In genomic region chr14:118703363-118703762, GRCm38 (mm10) we compare ENCODE assay signal across 24 mouse cellular contexts. TPM values are rescaled to one million over a fixed set of nuclear protein-coding genes. Genes with fewer than 3 reads are reported as not detected.
DNase-seq lines count a peak whose midpoint lies in the region; ATAC-seq and TF ChIP-seq lines count a peak whose summit lies in the region.
"Had no signal": no experiment of that assay in that cellular context is flagged by ENCODE, and none has a peak within 500 bp of the region (broad histone marks: within the 10 kb centered on the region; RNA-seq: fewer than 3 reads in every experiment).

No protein-coding gene starts in this region.

- no peak for TF ChIP-seq CTCF in kidney, adult 2 months (conservative IDR thresholded peaks at IDR 0.05; ENCODE audit: insufficient read depth, insufficient read length, low read depth, low read length)
- TF ChIP-seq CTCF in E14TG2a.4 (conservative IDR thresholded peaks at IDR 0.05; ENCODE audit: low read length), result no peak

- peaks cover 8% of the 10 kb centered on the region for H3K79me2 ChIP-seq in myocyte (ENCODE audit: control insufficient read depth, insufficient read depth)

- H3ac ChIP-seq in myocyte (ENCODE audit: control insufficient read depth, insufficient read length), result no peak overlapping the region

- H3K9ac ChIP-seq in kidney, embryonic 14.5 days (ENCODE audit: low read depth, low read length), result no peak overlapping the region
- H3K9ac ChIP-seq: embryonic facial prominence, embryonic 12.5 days; embryonic facial prominence, embryonic 15.5 days; forebrain, postnatal 0 days; hindbrain, embryonic 13.5 days had no signal

- no peak overlapping the region for H3K27ac ChIP-seq in kidney, adult 2 months (ENCODE audit: insufficient read depth, low read depth, low read length)
- H3K27ac ChIP-seq in kidney, embryonic 14.5 days (ENCODE audit: low read depth, low read length), result no peak overlapping the region
- no peak overlapping the region for H3K27ac ChIP-seq in hindbrain, embryonic 10.5 days
- H3K27ac ChIP-seq: embryonic facial prominence, embryonic 12.5 days; embryonic facial prominence, embryonic 15.5 days; gastrocnemius, adult 2 months; hindbrain, embryonic 13.5 days had no signal

- no peaks in the 10 kb centered on the region for H3K27me3 ChIP-seq in kidney, adult 2 months (replicated peaks; ENCODE audit: control insufficient read depth, insufficient read depth, low read length)
- peaks cover 10% of the 10 kb centered on the region; the same call in 1 of the 2 replicates for H3K27me3 ChIP-seq in kidney, embryonic 14.5 days (ENCODE audit: control insufficient read depth, insufficient read depth, low read length)
- H3K27me3 ChIP-seq in megakaryocyte, embryonic 14.5 days (replicated peaks), result no peaks in the 10 kb centered on the region
- H3K27me3 ChIP-seq in E14TG2a.4 (ENCODE audit: insufficient read depth, low read length) (no peaks in the 10 kb centered on the region), myocyte (ENCODE audit: control insufficient read depth, insufficient read depth, insufficient read length) (no peaks in the 10 kb centered on the region)
- peaks cover 51% of the 10 kb centered on the region for H3K27me3 ChIP-seq in hindbrain, embryonic 10.5 days (ENCODE audit: insufficient read depth, poor library complexity, severe bottlenecking)
- H3K27me3 ChIP-seq: Patski had no signal

- no peak for ATAC-seq in kidney, embryonic 14.5 days (ENCODE audit: low FRiP score, low TSS enrichment)
- no peak for ATAC-seq in megakaryocyte, adult 5-6 weeks (ENCODE audit: poor library complexity, severe bottlenecking)
- ATAC-seq: forebrain, embryonic 14.5 days; forebrain, postnatal 0 days; hindbrain, embryonic 16.5 days; Patski had no signal

- no peaks in the 10 kb centered on the region for H3K9me3 ChIP-seq in kidney, embryonic 14.5 days (ENCODE audit: control insufficient read depth, low read length)
- no peaks in the 10 kb centered on the region for H3K9me3 ChIP-seq in megakaryocyte, embryonic 14.5 days
- no peaks in the 10 kb centered on the region for H3K9me3 ChIP-seq in E14TG2a.4 (ENCODE audit: low read length)
- no peaks in the 10 kb centered on the region for H3K9me3 ChIP-seq in hindbrain, embryonic 10.5 days
- H3K9me3 ChIP-seq: embryonic facial prominence, embryonic 12.5 days; embryonic facial prominence, embryonic 15.5 days; hindbrain, embryonic 13.5 days had no signal

- H3K4me3 ChIP-seq in kidney, adult 2 months (ENCODE audit: insufficient read depth, low read depth, low read length), result no peak overlapping the region
- H3K4me3 ChIP-seq in kidney, embryonic 14.5 days (ENCODE audit: low read length), result no peak overlapping the region
- peak overlapping the region; percentile 68 for H3K4me3 ChIP-seq in megakaryocyte, embryonic 14.5 days (replicated peaks)
- H3K4me3 ChIP-seq in E14TG2a.4 (replicated peaks; ENCODE audit: low read length) (peak overlapping the region; percentile 94; the same call in 1 of the 2 replicates), myocyte (no peak overlapping the region)
- no peak overlapping the region for H3K4me3 ChIP-seq in hindbrain, embryonic 10.5 days
- H3K4me3 ChIP-seq: embryonic facial prominence, embryonic 12.5 days; embryonic facial prominence, embryonic 15.5 days; gastrocnemius, adult 2 months; hindbrain, embryonic 13.5 days had no signal

- peaks cover 19% of the 10 kb centered on the region for H3K4me1 ChIP-seq in kidney, adult 2 months (ENCODE audit: control insufficient read depth, insufficient read depth, low read length)
- peaks cover 18% of the 10 kb centered on the region for H3K4me1 ChIP-seq in kidney, embryonic 14.5 days (ENCODE audit: control insufficient read depth, insufficient read depth, low read length)
- peaks cover 68% of the 10 kb centered on the region for H3K4me1 ChIP-seq in megakaryocyte, embryonic 14.5 days
- H3K4me1 ChIP-seq in E14TG2a.4 (replicated peaks; ENCODE audit: low read depth, low read length), result peaks cover 87% of the 10 kb centered on the region
- H3K4me1 ChIP-seq in hindbrain, embryonic 10.5 days (replicated peaks), result peaks cover 48% of the 10 kb centered on the region

- WGBS in kidney, adult 2 months, result 65% methylated on average over 9 of the region's 9 CpGs
- 62% methylated on average over 9 of the region's 9 CpGs for WGBS in kidney, embryonic 14.5 days
- 72% methylated on average over 9 of the region's 9 CpGs for WGBS in hindbrain, embryonic 10.5 days

- DNase-seq in kidney, adult 2 months, result peak; percentile 27
- DNase-seq in hindbrain, embryonic 10.5 days (ENCODE audit: low spot score), result no peak
- DNase-seq in cerebellum, postnatal 4 days (ENCODE audit: low spot score in 2 of 2), result no peak
- DNase-seq: adrenal gland, postnatal 14 days; B cell, adult 2 months; cerebellum, adult 18-20 months; cerebellum, adult 9-10 months; cerebellum, postnatal 14 days; forebrain, postnatal 0 days; gastrocnemius, adult 2 months; gastrocnemius, postnatal 14 days; heart, adult 11 months had no signal

- H3K4me2 ChIP-seq in kidney, embryonic 14.5 days (replicated peaks; ENCODE audit: low read depth, low read length), result no peak overlapping the region
- peak overlapping the region; percentile 9 for H3K4me2 ChIP-seq in myocyte (ENCODE audit: low read depth)
- H3K4me2 ChIP-seq: embryonic facial prominence, embryonic 12.5 days; embryonic facial prominence, embryonic 15.5 days; heart, embryonic 11.5 days; hindbrain, embryonic 13.5 days had no signal

- H3K36me3 ChIP-seq in kidney, adult 2 months (ENCODE audit: control insufficient read depth, insufficient read depth, low read length), result no peaks in the 10 kb centered on the region
- H3K36me3 ChIP-seq in kidney, embryonic 14.5 days (ENCODE audit: control insufficient read depth, insufficient read depth, low read length), result no peaks in the 10 kb centered on the region
- H3K36me3 ChIP-seq in megakaryocyte, embryonic 14.5 days (replicated peaks; ENCODE audit: low read length), result peaks cover 22% of the 10 kb centered on the region
- peaks cover 59% of the 10 kb centered on the region for H3K36me3 ChIP-seq in E14TG2a.4 (ENCODE audit: insufficient read depth, low read length)
- no peaks in the 10 kb centered on the region for H3K36me3 ChIP-seq in myocyte (ENCODE audit: control insufficient read depth, insufficient read depth)
- no peaks in the 10 kb centered on the region for H3K36me3 ChIP-seq in hindbrain, embryonic 10.5 days
- H3K36me3 ChIP-seq: embryonic facial prominence, embryonic 12.5 days; embryonic facial prominence, embryonic 15.5 days; hindbrain, embryonic 13.5 days had no signal

- TF ChIP-seq POLR2A in kidney, adult 2 months (IDR thresholded peaks at IDR 0.05; ENCODE audit: low read depth, low read length), result no peak
- TF ChIP-seq POLR2A in myocyte (IDR thresholded peaks at IDR 0.05; ENCODE audit: insufficient read length, low read depth), result no peak

TF ChIP-seq in myocyte, 11 proteins besides CTCF, POLR2A, EP300 and RAD21:
- TF ChIP-seq CEBPB (IDR thresholded peaks at IDR 0.05; ENCODE audit: insufficient read depth, poor library complexity, severe bottlenecking) (peak; percentile 95), POLR2AphosphoS2 (IDR thresholded peaks at IDR 0.05; ENCODE audit: insufficient read length, low read depth) (no peak)
TF ChIP-seq in myocyte: peak in this region for 1.

RNA-seq across cellular contexts. Expression of gene Abcc4, which starts 2.7 kb away (rescaled TPM):
- polyA plus RNA-seq in kidney, adult 2 months (2012; rRNA removed), result 30.8 and 31.3 TPM in 2 replicates
- 5.4 and 12.2 TPM in 2 replicates for polyA plus RNA-seq in kidney, embryonic 14.5 days (2014; fragmentation: Nextera tagmentation; extraction: Ambion mirVana)
- 1.7 and 1.8 TPM in 2 replicates for polyA plus RNA-seq in megakaryocyte, embryonic 14.5 days (2012; ENCODE audit: insufficient read depth, low replicate concordance)
- 29.8 and 32.4 TPM in 2 replicates for total RNA-seq in megakaryocyte, adult 5-6 weeks (2015)
- total RNA-seq in megakaryocyte, adult 5-6 weeks (2017), result 24.6 and 28.5 TPM in 2 replicates
- 6.3 TPM for polyA plus RNA-seq in myocyte (2012; fragmentation: generic; extraction: Trizol)
- 2.8 and 4.6 TPM in 2 replicates for polyA plus RNA-seq in hindbrain, embryonic 10.5 days (2016; fragmentation: Nextera tagmentation; extraction: Ambion mirVana)

Comparison
In these comparisons a context has a peak if more than half of its experiments do, and no peak if none do; other contexts are left out.
1. H3K4me3 ChIP-seq: peak in megakaryocyte, embryonic 14.5 days (single experiment) and E14TG2a.4 (single experiment); none in kidney, adult 2 months (single experiment), kidney, embryonic 14.5 days (single experiment), myocyte (single experiment) and hindbrain, embryonic 10.5 days (single experiment).